Mouse (Mus musculus): ENCODE results near the gene Klhdc7a. TPM values are rescaled to one million over a fixed set of nuclear protein-coding genes. Genes with fewer than 3 reads are reported as not detected.

The Klhdc7a gene
- polyA plus RNA-seq, 1 experiment from 2014 or later: 0.61 TPM

DNA sequence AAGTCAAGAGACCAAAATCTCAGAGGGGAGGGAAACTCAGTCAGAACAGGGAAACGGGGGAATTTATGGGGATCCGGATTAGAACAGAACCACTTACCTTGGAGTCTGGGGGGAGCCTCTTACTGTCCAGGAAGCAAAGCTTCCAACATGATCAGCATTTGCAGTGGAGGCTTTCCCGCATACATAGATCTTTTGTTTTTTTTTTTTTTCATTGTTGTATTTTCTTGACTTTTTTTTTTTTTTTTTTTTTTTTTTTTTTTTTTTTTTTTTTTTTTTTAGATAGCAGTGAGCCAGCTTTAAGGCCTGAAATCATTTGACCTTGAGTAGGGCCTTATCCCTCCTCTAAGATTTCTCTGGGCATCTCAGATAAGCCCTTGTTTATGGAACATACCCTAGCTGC, 8.6 kb downstream of the Klhdc7a start:
- Histone ChIP-seq H3K27ac (no peak overlapping the region), H3K9ac (no peak overlapping the region), H3K27me3 (no peaks in the 10 kb centered on the region), H3K4me3 (no peak overlapping the region), H3K4me1 (replicated peaks) (peaks cover 11% of the 10 kb centered on the region), H3K9me3 (no peaks in the 10 kb centered on the region), H3K4me2 (no peak overlapping the region), H3K36me3 (no peaks in the 10 kb centered on the region)
- no peak for ATAC-seq (ENCODE audit: low FRiP score)
- WGBS: 99% methylated on average over 3 of the region's 3 CpGs

DNA sequence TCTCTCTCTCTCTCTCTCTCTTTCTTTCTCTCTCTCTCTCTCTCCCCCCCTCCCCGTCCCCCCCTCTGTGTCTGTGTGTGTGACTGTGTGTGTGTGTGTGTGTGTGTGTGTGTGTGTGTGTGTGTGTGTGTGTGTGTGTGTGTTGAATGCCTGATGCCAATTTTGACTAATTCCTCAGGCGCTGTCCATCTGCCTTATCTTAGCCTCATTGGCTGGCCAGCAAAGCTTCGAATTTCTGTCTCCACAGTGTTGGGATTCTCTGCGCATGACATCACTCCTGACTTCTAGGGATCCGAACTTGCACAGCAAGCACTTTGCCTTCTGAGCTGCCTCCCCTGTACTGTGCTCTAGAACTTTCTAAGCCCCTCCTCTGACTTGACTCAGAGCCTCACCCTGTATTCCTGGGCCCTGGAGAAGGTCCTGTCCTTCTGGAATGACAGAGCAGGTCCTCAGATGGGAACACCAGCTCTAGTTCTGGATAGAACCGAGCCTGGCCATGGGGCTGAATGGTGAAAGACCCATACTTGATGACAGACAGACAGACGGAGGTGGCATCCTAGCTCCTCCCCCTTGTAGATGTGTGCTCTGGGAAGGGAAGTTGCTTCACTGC, 16.8 kb downstream of the Klhdc7a start:
- 76% methylated on average over 6 of the region's 7 CpGs for WGBS
- H3K4me3 ChIP-seq: no peak overlapping the region
- ATAC-seq (ENCODE audit: low FRiP score): 0 out of 2 replicates have a peak, but pooled peaks have one; percentile 24
- H3K9ac ChIP-seq: no peak overlapping the region
- H3K9me3 ChIP-seq: no peaks in the 10 kb centered on the region
- no peak overlapping the region for H3K27ac ChIP-seq
- peaks cover 23% of the 10 kb centered on the region for H3K4me1 ChIP-seq (replicated peaks)
- peaks cover 25% of the 10 kb centered on the region for H3K27me3 ChIP-seq
- H3K36me3 ChIP-seq: no peaks in the 10 kb centered on the region
- no peak overlapping the region for H3K4me2 ChIP-seq

DNA sequence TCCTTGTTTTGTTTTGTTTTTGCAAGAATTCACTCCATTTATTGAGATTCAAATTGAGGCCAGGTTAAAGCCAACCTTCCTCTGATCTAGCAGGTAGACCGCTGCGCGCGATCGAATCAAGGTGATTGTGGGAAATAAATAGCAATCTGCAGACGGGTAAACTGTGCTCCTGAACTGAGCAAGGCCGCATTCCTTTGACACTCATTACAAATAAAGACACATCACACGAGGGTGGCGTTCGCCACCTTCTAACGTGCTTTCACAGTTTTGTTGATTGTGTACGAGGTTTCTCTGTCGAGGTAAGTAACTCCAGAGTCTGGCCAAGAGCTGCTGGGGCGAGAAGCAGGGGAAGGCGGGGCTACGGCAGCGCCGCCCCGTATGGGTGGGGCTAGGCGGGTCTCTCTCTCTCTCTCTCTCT, 17.4 kb downstream of the Klhdc7a start:
- H3K9ac ChIP-seq: peak overlapping the region; percentile 43; the same call in 1 of the 2 replicates
- H3K4me1 ChIP-seq (replicated peaks): peaks cover 23% of the 10 kb centered on the region
- H3K4me2 ChIP-seq: peak overlapping the region; percentile 46
- peaks cover 30% of the 10 kb centered on the region for H3K27me3 ChIP-seq
- H3K9me3 ChIP-seq: no peaks in the 10 kb centered on the region
- no peaks in the 10 kb centered on the region for H3K36me3 ChIP-seq
- no peak for ATAC-seq (ENCODE audit: low FRiP score)
- WGBS: 1% methylated on average over 20 of the region's 20 CpGs
- H3K4me3 ChIP-seq: peak overlapping the region; percentile 11; the same call in 1 of the 2 replicates
- no peak overlapping the region for H3K27ac ChIP-seq

DNA sequence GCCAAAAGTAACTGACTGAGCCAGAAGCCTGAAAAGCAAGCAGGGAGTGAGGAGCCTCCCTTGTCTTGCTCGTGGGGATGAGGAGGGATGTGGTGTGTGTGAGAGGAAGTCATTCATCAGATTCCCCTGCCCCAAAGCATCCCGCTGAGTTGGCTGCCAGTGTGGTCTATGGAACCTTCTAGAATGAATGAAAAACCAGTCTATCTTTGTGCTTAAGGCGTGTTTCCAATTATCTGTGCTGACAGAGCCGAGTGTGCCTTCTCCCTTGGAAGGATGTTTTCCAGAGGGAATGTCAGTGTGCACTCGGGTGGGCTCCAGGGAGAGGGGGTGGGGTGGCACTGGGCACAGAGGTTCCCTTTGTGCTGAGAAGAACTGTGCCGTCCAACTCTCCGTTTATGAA, 19.2 kb downstream of the Klhdc7a start:
- WGBS: 8% methylated on average over 7 of the region's 7 CpGs
- Histone ChIP-seq H3K27ac (peak overlapping the region; percentile 68), H3K4me1 (replicated peaks) (peaks cover 23% of the 10 kb centered on the region), H3K36me3 (no peaks in the 10 kb centered on the region), H3K9me3 (no peaks in the 10 kb centered on the region), H3K4me2 (no peak overlapping the region), H3K4me3 (no peak overlapping the region), H3K27me3 (peaks cover 36% of the 10 kb centered on the region), H3K9ac (no peak overlapping the region)
- ATAC-seq (ENCODE audit: low FRiP score): peak; percentile 70

DNA sequence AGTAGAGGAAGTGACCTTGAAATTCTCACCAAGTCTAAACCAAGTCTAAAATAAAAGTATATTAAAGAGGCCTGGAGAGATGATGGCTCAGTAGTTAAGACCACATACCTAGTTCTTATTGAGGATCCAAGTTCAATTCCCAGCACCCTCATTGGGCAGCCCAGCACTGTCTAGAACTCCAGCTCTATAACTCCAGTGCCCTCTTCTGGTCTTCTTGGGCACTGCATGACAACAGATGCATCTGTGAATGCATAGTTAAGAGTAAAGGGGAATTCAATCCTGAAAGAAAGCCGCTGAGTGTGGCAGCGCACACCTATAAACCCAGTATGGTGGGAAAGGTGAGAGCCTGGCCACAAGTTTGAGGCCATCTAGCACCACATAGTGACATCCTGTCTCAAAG, 20.5 kb downstream of the Klhdc7a start:
- Histone ChIP-seq H3K4me1 (replicated peaks) (peaks cover 23% of the 10 kb centered on the region), H3K4me2 (no peak overlapping the region), H3K4me3 (no peak overlapping the region), H3K9me3 (no peaks in the 10 kb centered on the region), H3K9ac (no peak overlapping the region), H3K36me3 (no peaks in the 10 kb centered on the region), H3K27ac (no peak overlapping the region), H3K27me3 (peaks cover 36% of the 10 kb centered on the region)
- WGBS: 94% methylated on average over 2 of the region's 2 CpGs
- ATAC-seq (ENCODE audit: low FRiP score): no peak

DNA sequence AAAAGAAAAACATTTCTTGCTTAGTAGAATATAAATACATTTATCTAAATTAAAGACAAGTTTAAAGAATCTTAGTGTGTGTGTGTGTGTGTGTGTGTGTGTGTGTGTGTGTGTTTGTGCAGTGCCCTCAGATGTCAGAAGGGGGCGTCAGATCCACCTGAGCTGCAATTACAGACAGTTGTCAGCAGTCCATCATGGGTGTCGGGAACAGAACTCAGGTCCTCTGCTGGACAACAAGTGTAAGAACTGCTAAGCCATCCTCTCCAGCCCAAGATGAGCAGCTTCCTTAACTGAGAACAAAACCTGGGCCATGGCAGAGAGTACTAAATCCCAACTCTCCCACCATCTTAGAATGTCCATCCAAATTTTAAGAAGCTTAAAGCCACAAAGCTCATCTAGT, 26.0 kb downstream of the Klhdc7a start:
- H3K4me2 ChIP-seq: no peak overlapping the region
- ATAC-seq (ENCODE audit: low FRiP score): no peak
- no peaks in the 10 kb centered on the region for H3K36me3 ChIP-seq
- no peak overlapping the region for H3K9ac ChIP-seq
- no peaks in the 10 kb centered on the region for H3K9me3 ChIP-seq
- H3K4me1 ChIP-seq (replicated peaks): no peaks in the 10 kb centered on the region
- H3K4me3 ChIP-seq: no peak overlapping the region
- no peak overlapping the region for H3K27ac ChIP-seq
- H3K27me3 ChIP-seq: peaks cover 17% of the 10 kb centered on the region; the same call in 1 of the 2 replicates
- 77% methylated on average over 2 of the region's 2 CpGs for WGBS

DNA sequence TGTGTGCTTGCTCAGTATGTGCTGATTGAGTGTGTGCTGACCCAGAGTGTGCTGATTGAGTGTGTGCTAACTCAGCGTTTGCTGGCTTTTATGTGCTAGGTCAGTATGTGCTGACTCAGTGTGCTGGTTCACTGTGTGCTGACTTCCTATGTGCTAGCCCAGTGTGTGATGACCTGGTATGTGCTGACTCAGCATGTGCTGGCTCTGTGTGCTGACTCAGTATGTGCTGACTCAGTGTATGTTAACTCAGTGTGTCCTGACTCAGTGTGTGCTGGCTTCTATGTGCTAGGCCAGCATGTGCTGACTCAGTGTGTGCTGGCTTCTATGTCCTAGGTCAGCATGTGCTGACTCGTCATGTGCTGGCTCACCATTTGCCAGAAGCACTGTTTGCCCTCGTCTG, 32.3 kb downstream of the Klhdc7a start:
- H3K36me3 ChIP-seq: no peaks in the 10 kb centered on the region
- no peak overlapping the region for H3K9ac ChIP-seq
- no peaks in the 10 kb centered on the region for H3K9me3 ChIP-seq
- WGBS: 80% methylated on average over 3 of the region's 3 CpGs
- peaks cover 33% of the 10 kb centered on the region for H3K4me1 ChIP-seq (replicated peaks)
- no peak for ATAC-seq (ENCODE audit: low FRiP score)
- no peak overlapping the region for H3K27ac ChIP-seq
- H3K4me2 ChIP-seq: no peak overlapping the region
- peaks cover 14% of the 10 kb centered on the region; the same call in 1 of the 2 replicates for H3K27me3 ChIP-seq
- H3K4me3 ChIP-seq: no peak overlapping the region

DNA sequence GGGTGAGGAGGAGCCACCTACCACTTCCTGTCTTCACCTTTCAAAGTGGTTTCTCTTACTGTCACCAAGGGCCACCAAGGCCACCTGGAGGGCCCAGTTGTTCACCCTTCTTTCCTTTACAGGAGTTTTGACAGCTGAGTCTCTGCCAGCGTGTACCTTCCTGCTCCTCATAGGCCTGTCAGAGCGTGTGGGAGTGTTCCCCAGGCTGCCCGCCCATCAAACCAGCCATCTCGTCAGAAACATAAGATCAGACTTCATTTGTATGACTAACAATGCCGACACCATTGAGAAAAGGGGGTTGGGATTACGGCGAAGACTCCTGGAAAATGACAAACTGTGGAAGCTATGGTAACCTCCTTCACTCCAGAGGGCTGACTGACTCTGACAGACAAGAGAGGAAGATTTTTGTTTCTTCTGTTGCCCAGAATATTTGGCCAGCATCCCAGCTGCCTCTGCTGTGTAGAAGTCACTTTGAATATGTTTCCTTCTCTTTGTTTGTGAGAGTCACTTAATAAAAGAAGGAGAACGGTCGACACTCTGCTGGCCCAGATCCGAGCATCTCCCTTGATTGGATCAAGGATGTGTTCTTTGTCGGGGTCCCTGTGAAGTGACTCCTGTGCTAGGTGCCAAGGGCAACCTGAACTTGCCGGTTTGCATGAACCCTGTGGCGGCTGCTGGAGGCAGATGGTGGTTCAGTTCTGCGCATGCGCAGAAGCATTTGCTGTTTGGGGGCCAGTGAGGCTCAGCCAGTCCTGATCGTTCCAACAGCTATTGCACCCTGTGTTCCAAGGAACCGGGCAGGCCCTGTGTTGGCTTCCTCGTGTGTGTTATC, 34.6 kb downstream of the Klhdc7a start:
- H3K27me3 ChIP-seq: peaks cover 24% of the 10 kb centered on the region

DNA sequence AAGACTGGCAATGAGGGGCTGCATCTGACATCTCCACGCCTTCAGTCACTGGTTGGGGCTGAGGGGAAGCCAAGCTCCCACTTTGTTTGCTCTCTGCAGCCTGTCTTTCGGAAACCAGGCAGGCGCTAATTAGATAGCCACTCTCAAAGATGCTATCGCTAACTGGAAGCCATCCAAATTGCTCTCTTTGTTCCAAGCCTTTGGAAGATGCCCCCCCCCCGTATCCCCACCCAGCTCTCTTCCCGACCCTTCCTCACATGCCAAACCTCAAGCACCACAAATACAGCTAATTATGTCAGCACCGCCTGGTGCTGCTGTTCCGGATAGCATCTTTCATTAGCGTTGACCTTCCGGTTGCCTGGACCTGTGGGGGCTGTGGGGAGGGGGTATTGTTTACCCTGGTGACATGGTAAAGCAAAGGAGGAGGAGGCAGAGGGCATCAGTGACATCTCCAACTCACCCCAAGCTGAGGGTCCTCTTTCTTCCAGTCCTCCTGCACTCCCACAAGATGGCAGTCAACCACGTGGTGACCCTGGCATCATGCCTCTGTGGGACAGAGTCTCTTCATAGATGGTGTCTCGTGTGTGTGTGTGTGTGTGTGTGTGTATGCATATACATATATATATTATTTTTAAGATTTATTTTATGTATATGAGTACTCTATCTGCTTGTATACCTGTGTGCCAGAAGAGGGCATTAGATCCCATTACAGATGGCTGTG, 35.9 kb downstream of the Klhdc7a start:
- peaks cover 40% of the 10 kb centered on the region for H3K4me1 ChIP-seq (replicated peaks)
- no peaks in the 10 kb centered on the region for H3K36me3 ChIP-seq
- no peak overlapping the region for H3K9ac ChIP-seq
- WGBS: 20% methylated on average over 12 of the region's 12 CpGs
- 0 out of 2 replicates have a peak, but pooled peaks have one; percentile 16 for ATAC-seq (ENCODE audit: low FRiP score)
- H3K4me2 ChIP-seq: peak overlapping the region; percentile 26
- peak overlapping the region; percentile 81 for H3K27ac ChIP-seq
- H3K9me3 ChIP-seq: no peaks in the 10 kb centered on the region
- no peak overlapping the region; the same call in 1 of the 2 replicates for H3K4me3 ChIP-seq
- peaks cover 27% of the 10 kb centered on the region for H3K27me3 ChIP-seq

More for the DNA sequence above, 34.6 kb downstream of the Klhdc7a start:
- Histone ChIP-seq H3K4me1 (replicated peaks) (peaks cover 33% of the 10 kb centered on the region), H3K9ac (no peak overlapping the region), H3K36me3 (no peaks in the 10 kb centered on the region), H3K4me3 (no peak overlapping the region), H3K9me3 (no peaks in the 10 kb centered on the region), H3K4me2 (no peak overlapping the region), H3K27ac (peak overlapping the region; percentile 81)
- 57% methylated on average over 18 of the region's 18 CpGs for WGBS
- peak; percentile 36; the same call in 1 of the 2 replicates for ATAC-seq (ENCODE audit: low FRiP score)

DNA sequence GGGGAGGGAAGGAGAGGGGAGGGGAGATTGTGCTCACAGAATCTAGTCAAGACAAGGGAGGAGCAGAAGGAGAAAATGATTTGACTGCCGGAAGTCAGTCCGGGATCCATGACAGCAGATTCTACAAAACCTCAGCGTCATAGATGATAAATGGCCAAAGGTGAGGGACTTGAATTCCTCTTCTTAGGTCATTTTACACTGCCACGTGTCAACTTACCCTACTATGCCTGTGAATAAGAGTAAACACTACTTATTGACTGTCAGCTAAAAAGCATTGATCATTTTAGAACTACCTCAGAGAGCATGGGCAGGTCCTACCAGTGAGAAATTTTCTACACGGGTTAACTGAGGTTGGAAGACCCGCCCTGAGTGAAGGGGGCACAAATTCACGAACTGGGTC, 36.9 kb downstream of the Klhdc7a start:
- H3K4me1 ChIP-seq (replicated peaks): peaks cover 50% of the 10 kb centered on the region
- no peaks in the 10 kb centered on the region for H3K9me3 ChIP-seq
- 42% methylated on average over 7 of the region's 7 CpGs for WGBS
- ATAC-seq (ENCODE audit: low FRiP score): no peak
- peaks cover 31% of the 10 kb centered on the region for H3K27me3 ChIP-seq
- H3K36me3 ChIP-seq: no peaks in the 10 kb centered on the region
- no peak overlapping the region for H3K4me3 ChIP-seq
- H3K9ac ChIP-seq: no peak overlapping the region
- no peak overlapping the region for H3K4me2 ChIP-seq
- H3K27ac ChIP-seq: peak overlapping the region; percentile 81

DNA sequence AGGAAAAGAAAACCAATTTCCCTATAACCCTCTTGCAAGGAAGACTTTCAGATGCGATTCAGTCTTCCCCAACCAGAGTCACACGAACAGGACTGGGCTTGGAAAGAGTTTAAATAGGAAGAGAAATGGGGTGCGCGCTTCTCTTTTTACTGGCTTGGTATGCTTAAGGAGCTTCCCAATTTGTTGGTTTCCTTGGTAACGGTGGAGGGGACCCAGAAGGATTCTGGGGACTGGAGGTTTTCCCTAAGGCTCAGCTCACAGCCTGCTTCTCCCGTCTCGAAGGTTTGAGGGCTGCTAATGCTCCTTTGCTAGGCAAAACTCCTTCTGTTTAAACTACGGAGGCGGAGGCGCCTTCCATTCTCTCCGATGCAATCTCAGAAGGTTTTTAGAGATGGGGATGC, 41.7 kb downstream of the Klhdc7a start:
- H3K9me3 ChIP-seq: no peaks in the 10 kb centered on the region
- peak overlapping the region; percentile 56 for H3K9ac ChIP-seq
- H3K4me1 ChIP-seq (replicated peaks): peaks cover 34% of the 10 kb centered on the region
- H3K36me3 ChIP-seq: no peaks in the 10 kb centered on the region
- WGBS: 5% methylated on average over 11 of the region's 11 CpGs
- peak overlapping the region; percentile 53 for H3K4me2 ChIP-seq
- no peak for ATAC-seq (ENCODE audit: low FRiP score)
- peaks cover 29% of the 10 kb centered on the region for H3K27me3 ChIP-seq
- peak overlapping the region; percentile 31 for H3K4me3 ChIP-seq
- peak overlapping the region; percentile 81 for H3K27ac ChIP-seq

Measured in hindbrain, embryonic 13.5 days (tissue).